Mouse (Mus musculus): ENCODE results near the gene Sorcs1. TPM values are rescaled to one million over a fixed set of nuclear protein-coding genes. Genes with fewer than 3 reads are reported as not detected.
A peak's percentile ranks its signal among the peaks of the same experiment; 100 is the strongest.

The Sorcs1 gene
- polyA plus RNA-seq, 1 experiment from 2014 or later: 1.9 TPM

GRCm38 (mm10) chr19:50264450-50264849 is 414.0 kb downstream of the Sorcs1 start:
- H3K4me2 ChIP-seq (ENCODE audit: low read depth, low read length): no peak overlapping the region

DNA sequence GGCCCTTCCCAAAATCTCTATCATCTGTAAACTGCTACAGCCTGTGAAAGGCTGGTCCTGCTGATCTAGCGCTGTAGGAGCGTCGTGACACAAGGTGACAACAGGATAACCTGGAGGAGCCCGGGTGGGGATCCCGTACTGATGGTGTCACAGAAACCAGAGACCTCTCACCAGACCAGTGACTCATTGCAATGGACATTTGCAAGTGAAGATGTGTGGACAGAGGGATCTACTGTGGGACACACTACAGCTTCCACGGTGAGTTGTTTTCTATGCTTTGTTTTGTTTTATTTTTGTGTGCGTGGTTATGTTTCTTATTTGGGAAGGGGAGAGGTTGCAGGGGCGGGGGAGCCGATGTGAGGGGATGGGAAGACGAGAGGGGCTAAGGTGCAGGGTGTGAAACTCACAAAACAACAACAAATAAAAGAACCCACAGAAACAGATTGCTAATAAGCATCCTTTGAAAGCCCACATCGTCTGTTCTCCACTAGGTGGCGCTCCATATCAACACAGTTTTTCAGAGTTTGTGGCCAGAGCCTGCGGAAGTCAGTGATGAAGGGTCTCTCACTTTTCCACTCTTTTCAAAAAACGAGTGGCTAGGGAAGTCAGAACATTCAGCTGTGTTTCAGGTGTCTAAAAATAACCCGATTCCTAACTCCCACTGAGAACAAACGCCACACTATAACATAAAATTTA is 419.6 kb downstream of the Sorcs1 start:
- no peak overlapping the region for H3K27ac ChIP-seq (replicated peaks; ENCODE audit: low read depth, low read length)
- H3K4me3 ChIP-seq (ENCODE audit: low read depth, low read length): no peak overlapping the region
- H3K4me1 ChIP-seq (ENCODE audit: control insufficient read depth, insufficient read depth, low read length): no peaks in the 10 kb centered on the region
- ATAC-seq (replicated peaks; ENCODE audit: insufficient number of reproducible peaks, low FRiP score, low TSS enrichment, low read depth) (no peak), DNase-seq (ENCODE audit: low spot score) (peak; percentile 80)
- H3K9me3 ChIP-seq (replicated peaks; ENCODE audit: control insufficient read depth, low read length): no peaks in the 10 kb centered on the region
- no peaks in the 10 kb centered on the region for H3K27me3 ChIP-seq (ENCODE audit: control insufficient read depth, insufficient read depth, low read length)
- H3K4me2 ChIP-seq (ENCODE audit: low read depth, low read length): no peak overlapping the region
- no peak overlapping the region for H3K9ac ChIP-seq (replicated peaks; ENCODE audit: low read length)
- 42% methylated on average over 16 of the region's 16 CpGs for WGBS
- H3K36me3 ChIP-seq (replicated peaks; ENCODE audit: control insufficient read depth, insufficient read depth, low read depth, low read length): no peaks in the 10 kb centered on the region

More at GRCm38 (mm10) chr19:50264450-50264849, 414.0 kb downstream of the Sorcs1 start:
- Histone ChIP-seq H3K36me3 (replicated peaks; ENCODE audit: control insufficient read depth, insufficient read depth, low read depth, low read length) (no peaks in the 10 kb centered on the region), H3K27ac (replicated peaks; ENCODE audit: low read depth, low read length) (no peak overlapping the region), H3K9me3 (replicated peaks; ENCODE audit: control insufficient read depth, low read length) (no peaks in the 10 kb centered on the region), H3K9ac (replicated peaks; ENCODE audit: low read length) (no peak overlapping the region), H3K27me3 (ENCODE audit: control insufficient read depth, insufficient read depth, low read length) (no peaks in the 10 kb centered on the region), H3K4me3 (ENCODE audit: low read depth, low read length) (no peak overlapping the region), H3K4me1 (ENCODE audit: control insufficient read depth, insufficient read depth, low read length) (no peaks in the 10 kb centered on the region)
- no peak for ATAC-seq (replicated peaks; ENCODE audit: insufficient number of reproducible peaks, low FRiP score, low TSS enrichment, low read depth)
- 73% methylated on average over 1 of the region's 1 CpGs for WGBS
- DNase-seq (ENCODE audit: low spot score): peak; percentile 72

GRCm38 (mm10) chr19:50220476-50220875 is 458.0 kb downstream of the Sorcs1 start:
- Histone ChIP-seq H3K36me3 (replicated peaks; ENCODE audit: control insufficient read depth, insufficient read depth, low read depth, low read length) (no peaks in the 10 kb centered on the region), H3K4me1 (ENCODE audit: control insufficient read depth, insufficient read depth, low read length) (no peaks in the 10 kb centered on the region), H3K4me2 (ENCODE audit: low read depth, low read length) (no peak overlapping the region), H3K9me3 (replicated peaks; ENCODE audit: control insufficient read depth, low read length) (no peaks in the 10 kb centered on the region), H3K9ac (replicated peaks; ENCODE audit: low read length) (no peak overlapping the region), H3K4me3 (ENCODE audit: low read depth, low read length) (no peak overlapping the region), H3K27me3 (ENCODE audit: control insufficient read depth, insufficient read depth, low read length) (no peaks in the 10 kb centered on the region), H3K27ac (replicated peaks; ENCODE audit: low read depth, low read length) (no peak overlapping the region)
- DNase-seq (ENCODE audit: low spot score) (no peak), ATAC-seq (replicated peaks; ENCODE audit: insufficient number of reproducible peaks, low FRiP score, low TSS enrichment, low read depth) (no peak)
- 75% methylated on average over 5 of the region's 5 CpGs for WGBS

GRCm38 (mm10) chr19:50214466-50215228 is 463.8 kb downstream of the Sorcs1 start:
- Histone ChIP-seq H3K36me3 (replicated peaks; ENCODE audit: control insufficient read depth, insufficient read depth, low read depth, low read length) (no peaks in the 10 kb centered on the region), H3K27ac (replicated peaks; ENCODE audit: low read depth, low read length) (no peak overlapping the region), H3K4me3 (ENCODE audit: low read depth, low read length) (no peak overlapping the region), H3K4me2 (ENCODE audit: low read depth, low read length) (no peak overlapping the region), H3K9me3 (replicated peaks; ENCODE audit: control insufficient read depth, low read length) (no peaks in the 10 kb centered on the region), H3K27me3 (ENCODE audit: control insufficient read depth, insufficient read depth, low read length) (no peaks in the 10 kb centered on the region), H3K4me1 (ENCODE audit: control insufficient read depth, insufficient read depth, low read length) (no peaks in the 10 kb centered on the region), H3K9ac (replicated peaks; ENCODE audit: low read length) (no peak overlapping the region)
- no peak for DNase-seq (ENCODE audit: low spot score)
- ATAC-seq (replicated peaks; ENCODE audit: insufficient number of reproducible peaks, low FRiP score, low TSS enrichment, low read depth): no peak
- 28% methylated on average over 7 of the region's 7 CpGs for WGBS

- Histone ChIP-seq H3K36me3 (replicated peaks; ENCODE audit: control insufficient read depth, insufficient read depth, low read depth, low read length) (no peaks in the 10 kb centered on the region), H3K27me3 (ENCODE audit: control insufficient read depth, insufficient read depth, low read length) (no peaks in the 10 kb centered on the region), H3K4me3 (ENCODE audit: low read depth, low read length) (no peak overlapping the region), H3K9ac (replicated peaks; ENCODE audit: low read length) (no peak overlapping the region), H3K27ac (replicated peaks; ENCODE audit: low read depth, low read length) (no peak overlapping the region), H3K4me2 (ENCODE audit: low read depth, low read length) (no peak overlapping the region), H3K9me3 (replicated peaks; ENCODE audit: control insufficient read depth, low read length) (no peaks in the 10 kb centered on the region), H3K4me1 (ENCODE audit: control insufficient read depth, insufficient read depth, low read length) (no peaks in the 10 kb centered on the region)
- 51% methylated on average over 7 of the region's 7 CpGs for WGBS
- ATAC-seq (replicated peaks; ENCODE audit: insufficient number of reproducible peaks, low FRiP score, low TSS enrichment, low read depth) (no peak), DNase-seq (ENCODE audit: low spot score) (no peak)
Measured at GRCm38 (mm10) chr19:50210456-50210855, 468.0 kb downstream of the Sorcs1 start.

GRCm38 (mm10) chr19:50204341-50204740 is 474.1 kb downstream of the Sorcs1 start:
- Histone ChIP-seq H3K4me1 (ENCODE audit: control insufficient read depth, insufficient read depth, low read length) (no peaks in the 10 kb centered on the region), H3K9ac (replicated peaks; ENCODE audit: low read length) (no peak overlapping the region), H3K27ac (replicated peaks; ENCODE audit: low read depth, low read length) (no peak overlapping the region), H3K27me3 (ENCODE audit: control insufficient read depth, insufficient read depth, low read length) (no peaks in the 10 kb centered on the region), H3K9me3 (replicated peaks; ENCODE audit: control insufficient read depth, low read length) (no peaks in the 10 kb centered on the region), H3K4me3 (ENCODE audit: low read depth, low read length) (no peak overlapping the region), H3K36me3 (replicated peaks; ENCODE audit: control insufficient read depth, insufficient read depth, low read depth, low read length) (no peaks in the 10 kb centered on the region), H3K4me2 (ENCODE audit: low read depth, low read length) (no peak overlapping the region)
- ATAC-seq (replicated peaks; ENCODE audit: insufficient number of reproducible peaks, low FRiP score, low TSS enrichment, low read depth) (no peak), DNase-seq (ENCODE audit: low spot score) (peak; percentile 4)
- WGBS: 41% methylated on average over 6 of the region's 6 CpGs

DNA sequence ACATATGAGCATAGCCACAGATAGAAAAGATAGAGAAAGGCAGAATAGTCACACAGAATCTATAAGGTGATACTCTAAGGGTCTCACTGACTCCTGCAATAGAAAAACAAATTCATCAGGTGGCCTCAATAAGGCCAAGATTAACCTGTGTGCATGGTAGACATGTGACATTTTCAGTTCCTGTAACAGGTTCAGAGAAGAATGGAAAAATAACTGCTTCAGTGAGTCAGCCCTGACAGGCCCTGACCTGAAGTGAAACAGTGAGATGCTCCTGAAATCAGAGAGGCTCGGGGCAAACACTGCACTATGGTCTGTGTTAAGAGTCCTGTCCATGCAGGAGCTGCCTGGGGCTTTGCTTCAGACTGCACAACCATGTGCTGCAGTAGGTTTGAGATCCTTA is 481.9 kb downstream of the Sorcs1 start:
- Histone ChIP-seq H3K27me3 (ENCODE audit: control insufficient read depth, insufficient read depth, low read length) (no peaks in the 10 kb centered on the region), H3K9ac (replicated peaks; ENCODE audit: low read length) (no peak overlapping the region), H3K4me2 (ENCODE audit: low read depth, low read length) (no peak overlapping the region), H3K36me3 (replicated peaks; ENCODE audit: control insufficient read depth, insufficient read depth, low read depth, low read length) (no peaks in the 10 kb centered on the region), H3K27ac (replicated peaks; ENCODE audit: low read depth, low read length) (no peak overlapping the region), H3K4me1 (ENCODE audit: control insufficient read depth, insufficient read depth, low read length) (no peaks in the 10 kb centered on the region), H3K9me3 (replicated peaks; ENCODE audit: control insufficient read depth, low read length) (no peaks in the 10 kb centered on the region), H3K4me3 (ENCODE audit: low read depth, low read length) (no peak overlapping the region)
- DNase-seq (ENCODE audit: low spot score) (no peak), ATAC-seq (replicated peaks; ENCODE audit: insufficient number of reproducible peaks, low FRiP score, low TSS enrichment, low read depth) (no peak)
- 68% methylated on average over 1 of the region's 1 CpGs for WGBS
